Mouse (Mus musculus) limb, embryonic 11.5 days (tissue): Measurements from ENCODE around the gene Nup160. TPM values are rescaled to one million over a fixed set of nuclear protein-coding genes. Genes with fewer than 3 reads are reported as not detected.

Source experiments
- ATAC-seq: fragments of 200-750 bp; cut with Nextera tagmentation; 2 replicates; pipeline ENCODE4 v1.8.0; 2017; ENCODE audit warnings: low read depth; ENCODE audit not compliant: insufficient number of reproducible peaks, low FRiP score, low TSS enrichment
- DNase-seq: peaks from one replicate; pipeline ENCODE4 v3.0.0-alpha.2; 2015; ENCODE audit warnings: low spot score
- H3K27ac ChIP-seq: fragments of 300-500 bp; sonication (generic); replicated peaks from 2 replicates; pipeline ENCODE4 v1.5.1; 2014; ENCODE audit warnings: low read depth, mild to moderate bottlenecking, low read length
- H3K27me3 ChIP-seq: fragments of 300-500 bp; sonication (generic); 2 replicates; pipeline ENCODE4 v1.6.1; 2014; ENCODE audit warnings: mild to moderate bottlenecking, low read length, mixed read lengths; ENCODE audit not compliant: control insufficient read depth, insufficient read depth
- H3K36me3 ChIP-seq: fragments of 300-500 bp; sonication (generic); 2 replicates; pipeline ENCODE4 v1.6.1; 2014; ENCODE audit warnings: mild to moderate bottlenecking, low read length, moderate library complexity, mixed read lengths; ENCODE audit not compliant: control insufficient read depth, insufficient read depth
- H3K4me1 ChIP-seq: fragments of 300-500 bp; sonication (generic); 2 replicates; pipeline ENCODE4 v1.6.1; 2014; ENCODE audit warnings: low read length, mixed read lengths; ENCODE audit not compliant: control insufficient read depth, insufficient read depth
- H3K4me2 ChIP-seq: fragments of 300-500 bp; sonication (generic); 2 replicates; pipeline ENCODE4 v1.6.1; 2014; ENCODE audit warnings: low read depth, mild to moderate bottlenecking, moderate library complexity; ENCODE audit not compliant: severe bottlenecking
- H3K4me3 ChIP-seq: fragments of 300-500 bp; sonication (generic); 2 replicates; pipeline ENCODE4 v1.5.1; 2014; ENCODE audit warnings: low read depth, low read length
- H3K9ac ChIP-seq: fragments of 300-500 bp; sonication (generic); 2 replicates; pipeline ENCODE4 v1.6.1; 2014; ENCODE audit warnings: mild to moderate bottlenecking, low read length
- H3K9me3 ChIP-seq: fragments of 300-500 bp; sonication (generic); 2 replicates; pipeline ENCODE4 v1.6.1; 2016; ENCODE audit warnings: low read length; ENCODE audit not compliant: control insufficient read depth
- WGBS: fragments of 180-500 bp; shearing (Covaris S2); extraction: QIAGEN DNeasy Blood & Tissue Kit; methylation state at CpG from one replicate; pipeline ENCODE4 v1.1.7; 2014; 5-methylcytosine and 5-hydroxymethylcytosine counted together
- polyA plus RNA-seq: library from polyadenylated mRNA; unstranded; fragments of >200 nt; fragmentation: Nextera tagmentation; extraction: Ambion mirVana; gene quantifications from 2 replicates; pipeline ENCODE4 v1.2.1, GENCODE M21; 2014

Gene Nup160
- polyA plus RNA-seq, result 66.2 and 74.0 TPM in 2 replicates

DNA sequence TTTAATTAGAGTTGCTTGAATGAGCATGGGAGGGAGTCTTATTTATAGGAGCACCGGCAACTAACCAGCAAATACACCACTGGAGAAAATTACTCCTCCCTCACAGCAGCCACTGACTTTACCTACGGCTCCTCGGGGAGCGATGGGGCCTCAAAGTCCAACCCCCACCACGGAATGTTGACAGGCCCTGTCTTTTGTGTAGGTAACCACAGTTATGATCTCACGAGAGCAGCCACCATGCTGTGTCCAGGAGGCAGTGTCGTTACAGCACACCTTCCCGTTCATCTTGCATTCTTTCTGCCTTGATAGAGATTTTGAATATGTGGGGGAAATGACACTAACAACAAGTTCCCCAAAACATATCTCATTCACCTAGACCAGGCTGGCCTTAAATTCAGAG is at the start of gene Nup160:
Gene Nup160, plus strand, starts transcription at position 209 of the 400 bp plus-strand sequence.
- 79% methylated on average over 8 of the region's 8 CpGs for WGBS
- ATAC-seq (no peak), DNase-seq (no peak)
- no peak within 1 kb of the TSS for H3K27ac ChIP-seq
- H3K9me3 ChIP-seq, result no peaks in the 10 kb centered on the region
- H3K36me3 ChIP-seq, result no peaks in the 10 kb centered on the region
- H3K4me3 ChIP-seq, result no peak within 1 kb of the TSS
- no peaks in the 10 kb centered on the region; the same call in 1 of the 2 replicates for H3K4me1 ChIP-seq
- no peak within 1 kb of the TSS for H3K4me2 ChIP-seq
- no peak within 1 kb of the TSS for H3K9ac ChIP-seq
- H3K27me3 ChIP-seq, result no peaks in the 10 kb centered on the region

DNA sequence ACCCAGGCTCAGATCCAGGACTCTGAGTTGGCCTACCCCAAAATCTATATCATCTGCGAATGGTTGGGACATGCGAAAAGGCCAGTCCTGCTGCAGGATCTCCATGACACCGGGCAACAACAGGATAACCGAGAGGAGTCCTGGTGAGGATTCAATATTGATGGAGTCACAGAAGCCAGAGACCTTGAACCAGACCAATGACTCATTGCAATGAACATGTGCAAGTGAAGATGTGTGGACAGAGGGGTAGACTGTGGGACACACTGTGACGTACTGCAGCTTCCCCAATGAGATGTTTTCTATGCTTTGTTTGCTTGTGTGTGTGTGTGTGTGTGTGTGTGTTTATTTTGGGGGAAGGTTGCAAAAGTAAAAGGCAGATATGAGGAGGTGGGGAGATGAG is 48.8 kb upstream of the Nup160 start:
- WGBS, result 94% methylated on average over 5 of the region's 5 CpGs
- Histone ChIP-seq H3K4me1 (no peaks in the 10 kb centered on the region), H3K27ac (no peak overlapping the region), H3K9ac (no peak overlapping the region), H3K9me3 (no peaks in the 10 kb centered on the region), H3K4me3 (no peak overlapping the region), H3K27me3 (peaks cover 3% of the 10 kb centered on the region; the same call in 1 of the 2 replicates), H3K36me3 (no peaks in the 10 kb centered on the region), H3K4me2 (no peak overlapping the region)
- no peak for ATAC-seq
- no peak for DNase-seq

GRCm38 (mm10) chr2:90629552-90629951 is 47.5 kb upstream of the Nup160 start:
- no peak overlapping the region for H3K27ac ChIP-seq
- H3K36me3 ChIP-seq, result no peaks in the 10 kb centered on the region
- ATAC-seq, result no peak
- 24% methylated on average over 2 of the region's 2 CpGs for WGBS
- no peaks in the 10 kb centered on the region for H3K4me1 ChIP-seq
- no peak overlapping the region for H3K4me2 ChIP-seq
- no peaks in the 10 kb centered on the region for H3K9me3 ChIP-seq
- no peak overlapping the region for H3K4me3 ChIP-seq
- no peak overlapping the region for H3K9ac ChIP-seq
- peaks cover 4% of the 10 kb centered on the region; the same call in 1 of the 2 replicates for H3K27me3 ChIP-seq
- no peak for DNase-seq

DNA sequence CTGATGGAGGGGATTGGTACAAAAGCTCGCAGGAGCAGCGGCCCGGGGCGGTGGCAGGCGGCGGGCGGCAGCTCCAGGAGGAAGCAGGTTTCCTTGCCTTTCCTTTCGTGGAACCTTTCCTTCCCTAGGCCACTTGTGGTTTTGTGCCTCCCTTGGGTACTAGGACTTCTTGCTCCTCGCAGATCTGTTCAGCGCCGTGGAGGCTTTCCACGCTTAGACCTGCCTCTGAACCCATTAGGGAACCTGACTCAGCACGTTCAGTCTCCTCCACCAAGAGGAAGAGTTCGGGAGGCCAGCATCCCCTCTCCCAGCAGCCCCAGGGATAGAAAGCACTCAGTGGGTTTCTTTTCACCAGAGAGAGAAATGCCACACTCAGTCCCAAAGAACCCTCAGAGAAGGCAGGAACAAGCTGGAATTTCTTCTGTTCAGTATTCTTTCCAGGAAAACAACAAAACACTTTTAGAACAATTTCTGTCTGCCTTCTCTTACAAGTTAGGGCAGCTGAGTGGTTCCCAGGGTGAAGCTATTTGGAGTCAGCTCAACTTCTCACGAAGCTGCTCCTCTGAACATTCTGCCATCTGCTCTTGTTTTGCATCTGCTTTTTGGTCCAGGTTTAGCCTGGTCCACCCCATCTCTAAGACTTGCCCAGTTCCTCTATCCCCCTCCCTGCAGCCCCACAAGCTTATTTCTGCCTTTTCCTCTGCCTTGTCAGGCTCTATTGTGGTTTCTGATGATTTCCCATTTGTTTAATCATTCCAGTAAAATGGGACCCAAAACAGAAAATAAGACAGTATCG is 44.9 kb upstream of the Nup160 start:
- peaks cover 4% of the 10 kb centered on the region; the same call in 1 of the 2 replicates for H3K27me3 ChIP-seq
- ATAC-seq, result no peak

GRCm38 (mm10) chr2:90634671-90635070 is 42.3 kb upstream of the Nup160 start:
- ATAC-seq, result no peak
- peaks cover 4% of the 10 kb centered on the region; the same call in 1 of the 2 replicates for H3K27me3 ChIP-seq

More for the DNA sequence above, 44.9 kb upstream of the Nup160 start:
- 75% methylated on average over 16 of the region's 16 CpGs for WGBS
- Histone ChIP-seq H3K36me3 (no peaks in the 10 kb centered on the region), H3K4me1 (no peaks in the 10 kb centered on the region), H3K9ac (no peak overlapping the region), H3K4me3 (no peak overlapping the region), H3K4me2 (no peak overlapping the region), H3K9me3 (no peaks in the 10 kb centered on the region), H3K27ac (no peak overlapping the region)
- no peak for DNase-seq

GRCm38 (mm10) chr2:90635085-90635723 is 41.8 kb upstream of the Nup160 start:
- H3K36me3 ChIP-seq, result no peaks in the 10 kb centered on the region
- no peak overlapping the region for H3K27ac ChIP-seq
- no peaks in the 10 kb centered on the region for H3K4me1 ChIP-seq
- no peak for ATAC-seq
- H3K4me3 ChIP-seq, result no peak overlapping the region
- no peak for DNase-seq
- WGBS, result 78% methylated on average over 7 of the region's 7 CpGs
- no peaks in the 10 kb centered on the region for H3K9me3 ChIP-seq
- no peak overlapping the region for H3K9ac ChIP-seq
- H3K27me3 ChIP-seq, result peaks cover 4% of the 10 kb centered on the region; the same call in 1 of the 2 replicates
- no peak overlapping the region for H3K4me2 ChIP-seq

More at GRCm38 (mm10) chr2:90634671-90635070, 42.3 kb upstream of the Nup160 start:
- Histone ChIP-seq H3K9ac (no peak overlapping the region), H3K9me3 (no peaks in the 10 kb centered on the region), H3K4me1 (no peaks in the 10 kb centered on the region), H3K27ac (no peak overlapping the region), H3K36me3 (no peaks in the 10 kb centered on the region), H3K4me2 (no peak overlapping the region), H3K4me3 (no peak overlapping the region)
- no peak for DNase-seq

- H3K27me3 ChIP-seq, result peaks cover 4% of the 10 kb centered on the region; the same call in 1 of the 2 replicates
- no peak for ATAC-seq
These were observed 40.2 kb upstream of the Nup160 start for GRCm38 (mm10) chr2:90636853-90637252.

GRCm38 (mm10) chr2:90638986-90639746 is 37.8 kb upstream of the Nup160 start:
- Histone ChIP-seq H3K4me3 (no peak overlapping the region), H3K27ac (no peak overlapping the region), H3K27me3 (no peaks in the 10 kb centered on the region), H3K4me2 (no peak overlapping the region), H3K36me3 (no peaks in the 10 kb centered on the region), H3K4me1 (no peaks in the 10 kb centered on the region), H3K9ac (no peak overlapping the region), H3K9me3 (no peaks in the 10 kb centered on the region)
- WGBS, result 90% methylated on average over 8 of the region's 8 CpGs
- ATAC-seq (no peak), DNase-seq (no peak)

More at GRCm38 (mm10) chr2:90636853-90637252, 40.2 kb upstream of the Nup160 start:
- Histone ChIP-seq H3K27ac (no peak overlapping the region), H3K36me3 (no peaks in the 10 kb centered on the region), H3K4me3 (no peak overlapping the region), H3K9me3 (no peaks in the 10 kb centered on the region), H3K4me1 (no peaks in the 10 kb centered on the region), H3K4me2 (no peak overlapping the region), H3K9ac (no peak overlapping the region)
- DNase-seq, result no peak
- WGBS, result 89% methylated on average over 7 of the region's 7 CpGs
